Mouse (Mus musculus): ENCODE measurements around the gene Hspb1. TPM values are rescaled to one million over a fixed set of nuclear protein-coding genes. Genes with fewer than 3 reads are reported as not detected.
A peak's percentile ranks its signal among the peaks of the same experiment; 100 is the strongest.

Hspb1 gene
- total and polyA plus RNA-seq, 3 experiments, result 1.1 to 3.6 (median 2.6) TPM

DNA sequence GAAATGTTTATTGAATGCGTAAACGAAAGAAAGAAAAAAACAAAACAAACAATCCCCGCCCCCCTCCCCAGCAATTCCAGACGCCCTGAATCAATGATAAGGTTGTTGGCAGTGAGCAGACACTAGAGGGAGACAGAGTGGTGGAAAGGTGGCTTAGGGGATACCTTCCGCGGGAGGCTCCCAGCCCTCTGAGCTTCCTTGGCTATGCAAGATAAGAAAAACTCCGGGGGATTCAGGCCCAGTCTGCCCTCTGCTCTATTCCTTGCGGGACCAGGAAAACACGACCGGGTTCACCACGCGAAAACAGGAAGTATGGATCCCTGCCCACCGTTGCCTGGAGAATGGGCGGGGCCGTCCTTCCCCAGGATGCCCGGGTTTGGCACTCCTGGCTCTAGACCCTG, 9.9 kb upstream of the Hspb1 start:
- Histone ChIP-seq H3K9ac (ENCODE audit: insufficient read depth, low read depth) (0 out of 2 replicates have a peak overlapping the region, but pooled peaks have one; percentile 53), H3K79me2 (replicated peaks; ENCODE audit: control insufficient read depth, extremely low read depth, insufficient read depth, poor library complexity, severe bottlenecking) (no peaks in the 10 kb centered on the region), H3K27ac (ENCODE audit: insufficient read depth, low read depth) (no peak overlapping the region), H3K27me3 (replicated peaks) (peaks cover 3% of the 10 kb centered on the region), H3K36me3 (replicated peaks in 1 of 2; ENCODE audit: control insufficient read depth in 1 of 2, insufficient read depth in 1 of 2, low read length in 1 of 2) (no peaks in the 10 kb centered on the region), H3K4me2 (ENCODE audit: insufficient read depth, low read depth, poor library complexity, severe bottlenecking) (peak overlapping the region; percentile 86), H3K9me3 (replicated peaks; ENCODE audit: low read length) (no peaks in the 10 kb centered on the region), H3K4me3 (replicated peaks in 1 of 3; ENCODE audit: low read depth in 2 of 3, low read length in 2 of 3, poor library complexity in 1 of 3) (peak overlapping the region; percentile 11 to 32 (median 31)), H3K4me1 (ENCODE audit: control insufficient read depth in 1 of 2, insufficient read depth in 2 of 2) (peaks cover 2 to 20% of the 10 kb centered on the region in 2 experiments; a peak in 3 of 4 replicates)
- in situ Hi-C loops (cut with MboI; ENCODE audit: low pct_ligation_motif_present, low pct_unique_long_range_greater_than_20kb, low sequenced_read_pairs), result no loop called here
- TF ChIP-seq MAZ (IDR thresholded peaks at IDR 0.05; ENCODE audit: low read depth, low read length) (peak; percentile 65; the same call in 1 of the 2 replicates), SMC3 (IDR thresholded peaks at IDR 0.05; ENCODE audit: low read depth, low read length) (peak; percentile 25; the same call in 1 of the 2 replicates), POLR2A (IDR thresholded peaks at IDR 0.05; ENCODE audit: low read depth, low read length) (no peak), CTCF (conservative IDR thresholded peaks at IDR 0.05 in 1 of 2, IDR thresholded peaks at IDR 0.05 in 1 of 2; ENCODE audit: low read depth in 2 of 2, low read length in 2 of 2) (peak in 1 of 2 experiments; percentile 75; a peak in 2 of 4 replicates), CHD2 (IDR thresholded peaks at IDR 0.05; ENCODE audit: low read length) (0 out of 2 replicates have a peak, but pooled peaks have one; percentile 22), RAD21 (IDR thresholded peaks at IDR 0.05; ENCODE audit: low read depth, low read length) (peak; percentile 25)
- dilution Hi-C loops (cut with MboI; ENCODE audit: extremely low pct_ligation_motif_present, extremely low pct_unique_long_range_greater_than_20kb, low sequenced_read_pairs), result no loop called here
- DNase-seq (ENCODE audit: extremely low read depth), result peak; percentile 64

GRCm38 (mm10) chr5:135879449-135880158, 8.1 kb upstream of the Hspb1 start:
- no peak for DNase-seq (ENCODE audit: extremely low read depth)
- Histone ChIP-seq H3K4me3 (replicated peaks in 1 of 3; ENCODE audit: low read depth in 2 of 3, low read length in 2 of 3, poor library complexity in 1 of 3) (no peak overlapping the region), H3K27me3 (replicated peaks) (peaks cover 4% of the 10 kb centered on the region), H3K27ac (ENCODE audit: insufficient read depth, low read depth) (no peak overlapping the region), H3K36me3 (replicated peaks in 1 of 2; ENCODE audit: control insufficient read depth in 1 of 2, insufficient read depth in 1 of 2, low read length in 1 of 2) (no peaks in the 10 kb centered on the region), H3K9me3 (replicated peaks; ENCODE audit: low read length) (no peaks in the 10 kb centered on the region), H3K9ac (ENCODE audit: insufficient read depth, low read depth) (no peak overlapping the region), H3K4me2 (ENCODE audit: insufficient read depth, low read depth, poor library complexity, severe bottlenecking) (no peak overlapping the region), H3K79me2 (replicated peaks; ENCODE audit: control insufficient read depth, extremely low read depth, insufficient read depth, poor library complexity, severe bottlenecking) (no peaks in the 10 kb centered on the region), H3K4me1 (ENCODE audit: control insufficient read depth in 1 of 2, insufficient read depth in 2 of 2) (peaks cover 0 to 11% of the 10 kb centered on the region in 2 experiments; a peak in 3 of 4 replicates)
- TF ChIP-seq ZKSCAN1 (IDR thresholded peaks at IDR 0.05; ENCODE audit: borderline replicate concordance, low read depth, low read length) (no peak), RAD21 (IDR thresholded peaks at IDR 0.05; ENCODE audit: low read depth, low read length) (no peak), ZC3H11A (IDR thresholded peaks at IDR 0.05; ENCODE audit: low read depth, low read length) (no peak), NRF1 (IDR thresholded peaks at IDR 0.05; ENCODE audit: low read depth, low read length) (no peak), MXI1 (IDR thresholded peaks at IDR 0.05; ENCODE audit: low read depth, low read length) (no peak), ELF1 (IDR thresholded peaks at IDR 0.05; ENCODE audit: low read depth, low read length) (no peak), POLR2AphosphoS2 (IDR thresholded peaks at IDR 0.05; ENCODE audit: low read depth, low read length) (no peak), EP300 (IDR thresholded peaks at IDR 0.05; ENCODE audit: low read length) (no peak), E2F4 (IDR thresholded peaks at IDR 0.05; ENCODE audit: insufficient replicate concordance, low read depth, low read length) (no peak), MEF2A (IDR thresholded peaks at IDR 0.05; ENCODE audit: borderline replicate concordance, low read depth, low read length) (no peak), BHLHE40 (IDR thresholded peaks at IDR 0.05; ENCODE audit: low read depth, low read length) (no peak), USF2 (conservative IDR thresholded peaks at IDR 0.05; ENCODE audit: low read depth, low read length) (no peak), MAFK (IDR thresholded peaks at IDR 0.05; ENCODE audit: insufficient replicate concordance, low read length) (no peak), UBTF (IDR thresholded peaks at IDR 0.05; ENCODE audit: low read depth, low read length) (no peak), CHD1 (IDR thresholded peaks at IDR 0.05; ENCODE audit: low read depth, low read length) (no peak), ZNF384 (IDR thresholded peaks at IDR 0.05; ENCODE audit: low read depth, low read length) (no peak)
- in situ Hi-C loops (cut with MboI; ENCODE audit: low pct_ligation_motif_present, low pct_unique_long_range_greater_than_20kb, low sequenced_read_pairs), result no loop called here
- dilution Hi-C loops (cut with MboI; ENCODE audit: extremely low pct_ligation_motif_present, extremely low pct_unique_long_range_greater_than_20kb, low sequenced_read_pairs), result no loop called here

All from CH12.LX (cell line).